Mouse (Mus musculus) kidney, postnatal 36 days (tissue): ENCODE data around the gene Zpr1.
"Not testable (repeated sequence)": the region's sequence is repeated elsewhere in the genome, so short reads cannot be mapped to it uniquely, and the experiment has no call there.

Experiments
- DNase-seq, 2 experiments: peaks; one replicate each; pipeline ENCODE4 v3.0.0; 2021 to 2022; ENCODE audit warnings: mixed read lengths in 2 of 2

Gene Zpr1

GRCm38 (mm10) chr9:46268343-46268873 is 4.5 kb upstream of the Zpr1 start, which contains the start of gene Apoa5:
Gene Apoa5 (plus strand): TSS chr9:46268633.
- no peak for DNase-seq

DNA sequence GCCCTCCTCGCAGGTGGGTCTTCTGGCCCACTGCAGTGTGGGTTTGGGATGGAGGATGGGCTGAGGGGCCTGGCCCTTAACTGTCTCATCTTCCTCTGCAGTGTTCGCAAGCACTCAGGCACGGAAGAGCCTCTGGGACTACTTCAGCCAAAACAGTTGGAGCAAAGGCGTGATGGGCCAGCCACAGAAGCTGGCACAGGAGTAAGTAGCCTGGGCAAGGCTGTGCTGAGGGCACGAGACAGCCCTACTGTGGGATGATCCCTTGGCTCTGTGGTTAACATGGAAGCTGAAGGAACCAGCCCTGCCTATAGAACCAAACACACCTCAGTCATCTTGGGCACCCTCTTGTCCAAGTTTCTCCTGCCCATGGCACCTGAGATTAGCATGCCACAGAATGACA is 3.7 kb upstream of the Zpr1 start:
- DNase-seq, result no peak

DNA sequence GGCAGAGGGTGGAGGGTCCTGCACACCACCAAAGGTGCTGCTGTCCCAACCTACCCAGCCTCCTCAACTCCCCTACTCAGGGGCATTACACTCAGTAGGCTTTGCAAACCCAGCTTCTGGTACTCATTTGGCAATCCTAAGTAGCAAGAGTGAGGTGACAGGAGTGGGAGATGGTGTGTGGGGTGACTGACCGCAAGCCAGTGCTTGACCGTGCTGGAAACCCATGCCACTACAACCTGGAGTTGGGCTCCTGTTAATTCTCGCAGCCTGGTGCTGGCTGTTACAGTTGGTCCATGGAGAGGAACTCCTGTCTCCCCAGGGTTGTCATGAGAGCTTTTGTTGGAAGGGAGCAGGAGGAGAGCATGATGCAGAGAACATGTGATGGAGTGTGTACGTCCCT is 2.1 kb upstream of the Zpr1 start:
- DNase-seq, result no peak

DNA sequence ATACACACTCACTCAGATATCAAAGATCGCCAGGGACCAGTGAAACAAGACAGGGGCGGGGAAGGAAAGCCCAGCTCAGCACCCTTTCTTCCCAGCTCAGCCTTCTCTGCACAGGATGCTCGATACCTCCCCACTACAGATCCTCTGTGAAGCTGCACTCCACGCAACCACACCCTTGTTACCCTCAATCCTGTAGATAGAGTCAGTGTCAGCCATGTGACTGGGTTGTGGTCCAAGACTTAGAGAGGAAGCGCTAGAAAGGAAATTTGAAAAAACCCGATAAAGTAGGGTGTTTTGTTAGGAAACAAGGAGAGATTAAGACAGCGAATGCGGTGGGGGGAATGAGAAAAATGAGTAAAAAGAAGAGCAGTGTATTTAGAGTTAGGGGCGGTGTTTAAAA is 794 bp upstream of the Zpr1 start:
- DNase-seq, result no peak

DNA sequence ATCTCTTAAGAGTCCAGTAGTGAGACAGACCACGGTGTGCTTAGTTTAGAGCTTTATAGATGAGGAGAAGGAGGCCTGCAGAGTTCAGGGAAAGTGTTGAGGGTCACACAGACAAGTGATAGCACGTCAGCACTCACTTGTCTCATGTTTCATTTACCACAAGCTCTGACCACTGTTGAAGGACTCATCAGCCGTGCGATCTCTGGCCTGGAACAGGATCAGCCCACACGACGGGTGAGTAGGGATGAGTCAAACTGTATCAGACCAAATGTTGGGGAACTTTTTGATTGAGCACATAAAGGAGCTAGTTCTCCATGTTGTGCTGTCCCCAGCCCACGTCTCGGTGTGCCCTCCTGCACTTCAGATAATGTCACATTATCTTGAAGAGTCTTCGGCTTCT is 1.6 kb downstream of the Zpr1 start:
- DNase-seq, result no peak

GRCm38 (mm10) chr9:46282631-46283436 is 10.0 kb downstream of the Zpr1 start, which contains the start of gene Bud13:
Gene Bud13 (plus strand): TSS chr9:46283008.
- peak; percentile 92 to 96 for DNase-seq

- peak; percentile 38 to 42 for DNase-seq
These were observed 25.5 kb downstream of the Zpr1 start for GRCm38 (mm10) chr9:46298381-46298780.

DNA sequence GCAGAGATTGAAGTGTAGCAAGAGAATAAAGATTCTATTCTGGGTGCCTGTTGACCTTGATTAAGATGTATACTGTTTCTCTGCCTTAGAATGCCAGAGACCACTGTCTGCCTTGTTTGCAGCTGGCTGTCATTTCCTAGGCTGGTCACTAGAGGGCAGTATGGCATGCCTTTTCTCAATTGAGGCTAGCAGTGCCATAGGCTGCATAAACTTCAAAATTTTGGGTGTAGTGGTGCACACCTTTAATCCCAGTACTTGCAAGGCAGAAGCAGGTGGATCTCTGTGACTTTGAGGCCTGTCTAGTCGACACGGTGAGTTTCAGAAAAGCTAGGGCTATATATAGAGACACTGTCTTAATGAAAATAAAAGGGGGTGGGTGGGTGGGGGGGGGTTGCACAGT is 29.3 kb downstream of the Zpr1 start:
- peak; percentile 43 to 66 for DNase-seq

GRCm38 (mm10) chr9:46309121-46309520 is 36.3 kb downstream of the Zpr1 start:
- peak; percentile 21 to 68 for DNase-seq

DNA sequence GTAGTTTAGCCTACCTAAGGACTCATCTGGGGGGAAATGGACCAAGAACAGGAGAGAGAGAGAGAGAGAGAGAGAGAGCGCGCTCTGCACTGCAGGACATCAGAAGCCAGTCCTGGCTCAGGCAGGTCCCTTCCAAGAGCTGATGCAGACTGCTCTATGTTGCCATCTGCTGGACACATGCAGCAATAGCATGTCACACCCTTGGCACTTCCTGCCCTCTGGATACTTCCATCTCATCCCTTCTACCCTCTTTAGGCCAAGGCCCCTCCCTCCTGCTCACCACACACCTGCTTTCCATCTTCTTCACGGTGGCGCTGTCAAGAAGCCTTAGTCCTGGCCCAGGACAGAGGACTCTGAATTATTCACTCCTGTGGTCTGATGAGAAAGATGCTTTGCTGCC is 41.6 kb downstream of the Zpr1 start:
- peak; percentile 54 to 78 for DNase-seq

- no peak for DNase-seq
These were observed 42.1 kb downstream of the Zpr1 start for GRCm38 (mm10) chr9:46314921-46315320.

DNA sequence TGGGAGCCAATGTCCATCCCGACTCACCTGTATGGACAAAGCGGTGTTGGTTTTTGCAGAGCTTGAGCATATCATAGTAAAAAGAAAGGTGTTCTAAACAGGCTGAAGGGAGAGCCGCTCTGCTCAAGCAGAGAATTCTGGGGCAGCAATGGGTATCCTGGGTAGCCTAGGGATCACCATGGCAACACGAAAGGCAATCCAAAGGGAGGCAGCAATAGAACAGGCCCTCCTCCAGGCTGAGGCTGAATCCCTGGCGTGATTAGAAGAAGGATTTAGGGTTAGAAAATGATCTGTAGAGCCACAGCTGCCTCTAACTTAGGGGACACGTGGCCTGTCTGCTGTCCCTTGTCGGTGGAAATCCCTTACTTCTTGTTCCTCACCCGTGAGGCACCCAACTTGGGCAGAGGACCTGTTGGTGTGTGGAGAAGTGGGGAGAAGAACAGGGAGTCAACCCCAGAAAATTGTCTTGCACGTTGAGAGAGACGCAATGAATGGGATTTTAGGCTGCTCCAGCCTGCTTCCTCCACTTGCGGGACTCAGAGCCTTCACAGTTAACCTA is 43.0 kb downstream of the Zpr1 start:
- DNase-seq, result no peak

DNA sequence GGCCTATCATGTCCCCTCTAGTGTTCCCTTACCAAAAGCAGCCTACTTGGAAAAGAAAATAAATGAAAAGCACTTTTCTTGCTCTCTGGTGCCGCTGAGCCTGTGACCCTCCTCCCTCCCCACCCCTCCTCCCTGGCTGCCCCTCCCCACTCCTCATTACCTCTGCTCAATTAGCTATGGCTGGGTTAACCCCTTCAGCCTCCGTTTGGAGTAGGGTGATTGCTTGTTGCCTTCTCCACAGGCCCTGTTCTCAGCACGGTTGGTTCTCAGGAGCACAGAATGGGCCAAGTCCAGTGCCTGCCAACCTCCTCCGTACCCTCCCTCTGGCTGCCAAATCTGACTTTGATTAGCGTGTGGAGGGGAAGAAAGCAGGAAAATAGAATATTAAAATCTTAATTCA is 43.5 kb downstream of the Zpr1 start:
- no peak for DNase-seq

DNA sequence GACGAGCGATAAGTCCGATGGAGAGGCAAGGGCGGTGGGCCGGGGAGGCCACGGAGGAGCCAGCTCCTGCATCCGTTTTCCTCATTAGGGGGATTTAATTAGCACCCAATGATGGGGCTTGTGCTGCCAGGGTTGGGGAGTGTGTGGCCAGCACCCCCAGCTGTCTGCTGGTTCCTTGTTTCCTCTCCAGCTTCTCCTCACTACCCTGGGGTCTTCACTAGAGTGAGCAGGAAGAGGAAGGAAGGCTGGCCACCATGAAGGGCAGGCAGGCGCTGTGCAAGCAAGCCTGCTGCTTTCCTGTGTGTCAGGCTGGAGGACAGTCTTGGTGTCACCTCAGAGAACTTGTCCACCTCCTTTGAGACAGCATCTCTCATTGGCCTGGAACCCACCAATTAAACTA is 44.0 kb downstream of the Zpr1 start:
- no peak for DNase-seq

DNA sequence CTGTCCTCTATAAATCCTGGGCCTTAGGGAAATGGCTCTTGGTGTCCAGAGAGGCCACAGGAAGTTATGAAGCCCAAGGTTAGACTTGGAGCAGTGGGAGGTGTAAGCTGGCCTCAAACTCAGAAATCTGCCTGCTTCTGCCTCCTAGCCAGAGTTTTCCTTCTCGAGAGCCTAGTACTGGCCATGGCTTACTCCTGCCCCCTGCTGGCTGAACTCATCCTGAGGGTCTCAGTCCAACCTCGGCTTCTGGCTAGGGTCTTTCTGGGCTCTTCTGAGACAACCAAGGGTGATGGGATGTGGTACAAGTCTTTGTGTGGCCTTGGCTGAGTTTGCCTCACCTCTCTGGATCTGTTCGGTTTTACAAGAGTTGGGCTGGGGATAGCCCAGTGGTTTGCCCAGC is 45.1 kb downstream of the Zpr1 start:
- no peak for DNase-seq

DNA sequence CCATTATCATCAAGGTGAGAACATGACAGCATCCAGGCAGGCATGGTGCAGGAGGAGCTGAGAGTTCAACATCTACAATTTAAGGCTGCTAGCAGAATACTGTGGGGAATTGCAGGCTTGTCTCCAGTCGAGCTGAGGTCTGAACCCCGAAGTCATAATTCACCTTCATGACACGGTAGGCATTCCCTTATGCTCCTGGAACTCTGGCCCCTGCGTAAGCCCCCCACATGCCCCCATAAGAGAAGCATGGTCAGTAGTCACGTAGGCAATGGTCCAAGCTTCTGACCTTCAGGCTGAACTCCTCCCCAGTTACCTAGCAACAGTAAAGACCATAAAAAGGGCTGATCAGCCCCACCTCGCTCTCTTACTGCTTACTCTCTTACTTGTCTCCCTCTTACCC is 47.0 kb downstream of the Zpr1 start, which contains the start of gene 4931429L15Rik:
TSS of gene 4931429L15Rik (minus strand) at position 101 of the 400 bp plus-strand sequence.
- DNase-seq, result not testable (repeated sequence)

- no peak for DNase-seq
These were observed 47.6 kb downstream of the Zpr1 start for GRCm38 (mm10) chr9:46320461-46320860.

GRCm38 (mm10) chr9:46326694-46327405 is 54.0 kb downstream of the Zpr1 start:
- DNase-seq, result no peak

DNA sequence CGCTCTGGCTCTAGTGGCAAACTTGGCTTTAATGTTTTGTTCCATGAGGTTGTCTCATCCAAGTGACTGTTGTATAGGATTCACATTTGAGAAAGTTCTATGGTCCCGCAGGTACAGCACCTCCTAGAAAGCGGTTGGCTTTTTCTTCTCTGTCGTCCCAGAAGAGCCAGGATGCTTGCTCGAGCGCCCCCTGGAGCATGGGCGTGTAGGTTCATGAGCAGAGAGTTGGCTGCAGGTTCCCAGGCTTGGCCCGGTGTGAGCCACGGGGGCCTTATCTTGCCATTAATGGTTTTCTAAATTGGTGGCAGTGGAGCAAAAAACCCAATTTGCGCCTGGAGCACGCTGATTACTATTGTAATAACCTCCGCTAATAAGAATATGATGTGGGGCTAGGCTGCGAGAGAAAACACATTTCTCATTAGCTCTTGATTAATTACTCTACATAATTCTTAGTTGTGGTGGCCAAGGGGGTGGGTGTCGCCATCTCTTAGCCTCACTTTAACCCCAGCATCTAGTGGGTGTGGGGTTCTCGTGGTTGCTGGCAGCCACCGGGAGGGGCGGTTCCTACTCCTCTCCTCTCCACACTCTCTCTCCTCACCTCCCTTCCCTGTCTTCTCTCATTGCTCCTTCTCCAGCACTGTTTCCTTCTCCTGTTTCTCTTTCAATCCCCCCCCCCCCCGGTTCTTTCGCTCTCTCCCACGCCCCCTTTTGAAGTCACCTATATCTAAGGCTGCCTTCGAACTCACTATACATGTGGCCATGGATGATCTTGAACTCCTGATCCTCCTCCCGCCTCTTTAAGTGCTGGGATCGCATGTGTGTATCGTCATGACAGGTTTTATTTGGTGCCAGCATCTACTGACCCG is 55.1 kb downstream of the Zpr1 start:
- DNase-seq, result no peak

DNA sequence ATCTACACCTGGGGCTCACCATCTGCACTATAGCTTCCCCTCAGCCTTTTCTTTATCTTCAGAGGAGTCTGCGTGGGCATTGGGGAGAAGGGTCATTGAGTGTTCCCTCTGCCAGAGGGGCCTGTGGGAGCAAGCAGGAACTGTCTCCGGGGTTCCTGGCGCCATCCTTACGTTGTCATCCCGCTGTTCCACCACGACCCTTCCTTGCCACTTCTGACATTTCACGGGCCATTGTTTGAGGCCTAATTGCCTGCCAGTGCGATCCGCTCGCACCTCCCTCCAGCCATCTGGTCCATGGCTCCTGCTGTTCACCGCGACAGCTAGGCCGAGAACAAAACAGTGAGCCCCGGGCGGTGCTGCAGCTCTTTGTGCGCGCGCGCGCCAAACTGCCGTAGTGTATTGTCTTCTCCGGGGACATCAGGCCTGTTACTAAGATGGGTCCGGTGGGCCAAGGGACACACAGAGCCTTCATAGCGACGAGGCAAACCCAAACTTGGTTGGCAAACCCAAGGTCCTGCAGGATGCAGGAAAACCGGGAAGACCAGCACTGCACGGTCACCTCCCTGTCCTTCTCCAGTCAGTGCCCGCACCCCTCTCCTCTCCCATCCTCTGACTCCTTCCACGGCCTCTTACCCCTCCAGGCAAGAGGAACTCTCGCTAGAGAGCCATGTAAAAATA is 55.8 kb downstream of the Zpr1 start:
- DNase-seq, result peak in 1 of 2 experiments; percentile 26

DNA sequence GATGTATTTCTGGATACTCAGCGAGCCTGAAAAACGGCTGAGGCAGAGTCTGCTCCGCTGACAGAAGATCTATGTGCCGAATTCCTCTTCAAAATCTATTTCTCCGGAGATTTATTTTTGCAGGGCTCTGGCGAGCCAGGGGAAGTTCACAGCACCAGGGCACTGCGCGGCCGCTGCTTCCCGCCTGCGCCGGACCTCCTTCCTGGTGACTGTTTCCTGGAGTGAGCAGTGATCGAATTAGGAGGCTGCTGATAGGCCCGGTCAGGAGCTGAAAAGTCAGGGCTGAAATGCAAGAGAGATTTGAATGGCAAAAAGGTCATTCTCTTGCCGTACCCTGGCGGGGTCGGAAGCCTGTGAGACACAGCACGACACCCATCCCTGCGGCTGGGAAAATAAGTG is 56.4 kb downstream of the Zpr1 start:
- DNase-seq, result peak in 1 of 2 experiments; percentile 28
